ENCODE assay signal across 20 mouse cellular contexts in genomic region chr12:40872716-40873115, GRCm38 (mm10).
"Had no signal": no experiment of that assay in that cellular context is flagged by ENCODE, and none has a peak within 500 bp of the region (broad histone marks: within the 10 kb centered on the region; RNA-seq: fewer than 3 reads in every experiment).

No protein-coding gene starts in this region.

- H3K36me3 ChIP-seq: lung, embryonic 15.5 days; midbrain, embryonic 10.5 days; midbrain, embryonic 12.5 days; neural tube, embryonic 13.5 days; neural tube, embryonic 15.5 days; stomach, embryonic 15.5 days had no signal

- H3K4me2 ChIP-seq: lung, embryonic 15.5 days; midbrain, embryonic 12.5 days; neural tube, embryonic 13.5 days; neural tube, embryonic 15.5 days; stomach, embryonic 15.5 days had no signal

- H3K27me3 ChIP-seq: lung, embryonic 15.5 days; midbrain, embryonic 12.5 days; neural tube, embryonic 13.5 days; neural tube, embryonic 15.5 days; stomach, embryonic 15.5 days had no signal

- H3K9me3 ChIP-seq: lung, embryonic 15.5 days; midbrain, embryonic 12.5 days; neural tube, embryonic 13.5 days; stomach, embryonic 15.5 days had no signal

- H3K27ac ChIP-seq: lung, embryonic 15.5 days; midbrain, embryonic 10.5 days; midbrain, embryonic 12.5 days; neural tube, embryonic 13.5 days; neural tube, embryonic 15.5 days; stomach, embryonic 15.5 days; stomach, postnatal 0 days had no signal

- H3K9ac ChIP-seq: lung, embryonic 15.5 days; midbrain, embryonic 12.5 days; neural tube, embryonic 13.5 days; neural tube, embryonic 15.5 days; stomach, embryonic 15.5 days had no signal

- H3K4me3 ChIP-seq: lung, embryonic 15.5 days; midbrain, embryonic 10.5 days; midbrain, embryonic 12.5 days; myocyte; neural tube, embryonic 13.5 days; neural tube, embryonic 15.5 days; stomach, embryonic 15.5 days had no signal

- DNase-seq: lung, adult 2 months; lung, postnatal 14 days; lung, postnatal 36 days; midbrain, embryonic 14.5 days; retina, postnatal 1 day; right cerebral cortex, adult 18-20 months; right cerebral cortex, postnatal 25 days; thymus, adult 2 months; thymus, postnatal 25 days; thymus, postnatal 4 days had no signal

- H3K4me1 ChIP-seq: lung, embryonic 15.5 days; midbrain, embryonic 10.5 days; midbrain, embryonic 12.5 days; neural tube, embryonic 13.5 days; neural tube, embryonic 15.5 days; stomach, embryonic 15.5 days had no signal

- ATAC-seq: lung, postnatal 0 days; midbrain, embryonic 16.5 days had no signal
